Mouse (Mus musculus) heart, postnatal 0 days (tissue): ENCODE measurements around the gene Ankrd36.

Experiments
- CTCF ChIP-seq: IDR thresholded peaks from 2 replicates; pipeline ENCODE4 v1.5.1; 2016; ENCODE audit warnings: antibody characterized with exemption, control low read depth, low read depth
- EP300 ChIP-seq: IDR thresholded peaks from 2 replicates; pipeline ENCODE4 v1.6.1; 2016; ENCODE audit warnings: antibody characterized with exemption, low read depth

DNA sequence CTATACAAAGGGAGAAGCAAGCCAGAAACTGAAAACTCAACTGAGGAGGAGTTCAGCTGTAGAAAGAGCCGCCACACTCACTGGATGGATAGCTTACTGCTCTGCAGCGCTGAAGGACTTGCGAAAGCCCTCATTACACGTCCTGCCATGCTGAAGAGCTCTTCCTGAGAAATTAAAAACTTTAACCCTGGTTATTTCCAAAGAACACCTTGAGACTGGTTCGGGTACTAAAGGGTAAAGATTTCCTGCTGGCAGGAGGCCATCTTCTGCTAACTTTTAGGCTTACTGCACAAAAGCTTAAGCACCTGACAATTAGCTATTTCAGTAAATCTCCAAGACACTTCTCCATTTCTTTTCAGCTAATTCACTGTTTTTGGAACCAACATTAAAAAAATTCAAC is 39.3 kb upstream of the Ankrd36 start:
- TF ChIP-seq CTCF = no peak
- TF ChIP-seq EP300 = no peak
